ENCODE assay signal across 10 mouse cellular contexts in the genomic region with DNA sequence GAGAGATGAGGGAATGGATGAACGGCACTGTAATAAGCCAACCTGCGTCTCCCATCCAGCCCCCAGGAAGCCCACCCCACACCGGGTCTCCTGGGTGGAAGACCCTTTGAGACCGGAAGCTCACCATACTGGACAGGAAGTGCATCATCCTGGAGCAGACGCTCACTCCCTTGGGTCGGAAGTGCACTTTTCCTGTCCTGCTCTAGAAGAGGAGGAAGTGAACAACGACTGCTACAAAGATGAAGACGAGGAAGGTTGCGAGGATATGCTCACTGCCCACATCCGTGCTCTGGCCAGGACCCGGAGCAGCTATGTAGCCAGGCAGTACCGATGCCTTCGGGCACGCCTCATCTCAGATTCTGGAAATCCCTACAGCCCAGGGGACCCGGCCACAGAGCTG. TPM values are rescaled to one million over a fixed set of nuclear protein-coding genes. Genes with fewer than 3 reads are reported as not detected.
A peak's percentile ranks its signal among the peaks of the same experiment; 100 is the strongest.
DNase-seq lines count a peak whose midpoint lies in the region; ATAC-seq and TF ChIP-seq lines count a peak whose summit lies in the region.
"Had no signal": no experiment of that assay in that cellular context is flagged by ENCODE, and none has a peak within 500 bp of the region (broad histone marks: within the 10 kb centered on the region; RNA-seq: fewer than 3 reads in every experiment).

No protein-coding gene starts in this region.

- no peaks in the 10 kb centered on the region for H3K36me3 ChIP-seq in liver, adult 2 months (ENCODE audit: control insufficient read depth, insufficient read depth, low read length)
- no peaks in the 10 kb centered on the region for H3K36me3 ChIP-seq in intestine, embryonic 14.5 days (ENCODE audit: control insufficient read depth, insufficient read depth, low read length)

- no peaks in the 10 kb centered on the region for H3K27me3 ChIP-seq in liver, adult 2 months (ENCODE audit: control insufficient read depth, insufficient read depth, low read length)
- H3K27me3 ChIP-seq in intestine, embryonic 14.5 days (replicated peaks; ENCODE audit: control insufficient read depth, insufficient read depth, low read length), result no peaks in the 10 kb centered on the region

- peaks cover 3% of the 10 kb centered on the region; the same call in 1 of the 2 replicates for H3K4me1 ChIP-seq in liver, adult 2 months (ENCODE audit: control insufficient read depth, insufficient read depth, low read length)
- H3K4me1 ChIP-seq in intestine, embryonic 14.5 days (replicated peaks; ENCODE audit: control insufficient read depth, insufficient read depth, low read length), result 0 out of 2 replicates have a peak, but pooled peaks cover 7% of the 10 kb centered on the region

- H3K4me3 ChIP-seq in liver, adult 2 months (ENCODE audit: insufficient read depth, low read depth, low read length), result peak overlapping the region; percentile 53
- H3K4me3 ChIP-seq in intestine, embryonic 14.5 days (ENCODE audit: low read depth, low read length), result no peak overlapping the region

- no peak for TF ChIP-seq POLR2A in liver, adult 2 months (IDR thresholded peaks at IDR 0.05; ENCODE audit: extremely low read depth, insufficient read depth, low read length)

- H3K4me2 ChIP-seq in intestine, embryonic 14.5 days (ENCODE audit: low read length), result peak overlapping the region; percentile 13

- DNase-seq in liver, adult 2 months (ENCODE audit: extremely low read depth, low read depth, low spot score), result no peak
- DNase-seq in liver (no peak), R1 (ENCODE audit: low read depth, low spot score) (peak; percentile 82)
- no peak for DNase-seq in intestine, embryonic 14.5 days (ENCODE audit: low spot score)
- DNase-seq in left cerebral cortex, adult 11 months (ENCODE audit: low spot score), result no peak
- DNase-seq in urinary bladder, postnatal 4 days (ENCODE audit: low spot score in 2 of 2), result no peak
- DNase-seq: adrenal gland, postnatal 10 days; right cerebral cortex, postnatal 25 days had no signal

- H3K9me3 ChIP-seq in intestine, embryonic 14.5 days (ENCODE audit: control insufficient read depth, low read length), result no peaks in the 10 kb centered on the region

- H3K9ac ChIP-seq in liver, adult 2 months (ENCODE audit: low read depth, low read length), result 0 out of 2 replicates have a peak overlapping the region, but pooled peaks have one; percentile 7
- no peak overlapping the region for H3K9ac ChIP-seq in intestine, embryonic 14.5 days (ENCODE audit: low read length)

- TF ChIP-seq CTCF in liver, adult 2 months (IDR thresholded peaks at IDR 0.05; ENCODE audit: low read depth, low read length), result no peak

- H3K79me2 ChIP-seq in liver, adult 2 months (ENCODE audit: control insufficient read depth, insufficient read depth, low read length), result no peaks in the 10 kb centered on the region

- WGBS in liver, adult 2 months, result 72% methylated on average over 15 of the region's 15 CpGs
- WGBS in intestine, embryonic 14.5 days, result 74% methylated on average over 15 of the region's 15 CpGs

- peak overlapping the region; percentile 7 for H3K27ac ChIP-seq in liver, adult 2 months (replicated peaks; ENCODE audit: insufficient read depth, low read depth, low read length)
- no peak overlapping the region for H3K27ac ChIP-seq in intestine, embryonic 14.5 days (ENCODE audit: low read depth)

- no peak for ATAC-seq in intestine, embryonic 14.5 days (replicated peaks; ENCODE audit: low FRiP score, low TSS enrichment, low read depth)
- peak; percentile 62 for ATAC-seq in megakaryocyte progenitor cell, adult 5-6 weeks (replicated peaks; ENCODE audit: poor library complexity)
- no peak for ATAC-seq in frontal cortex, adult (ENCODE audit: low TSS enrichment)

RNA-seq across cellular contexts. Expression of a gene that starts 7.1 kb away (rescaled TPM):
- total RNA-seq in liver, adult 2 months (2014; rRNA removed), result 1.4 TPM in 2 replicates
- polyA plus RNA-seq in liver, adult 2 months (2012; rRNA removed), result 1.2 and 1.8 TPM in 2 replicates
- 3.5 and 4.3 TPM in 2 replicates for polyA plus RNA-seq in intestine, embryonic 14.5 days (2014; fragmentation: Nextera tagmentation; extraction: Ambion mirVana)
- total RNA-seq in megakaryocyte progenitor cell, adult 5-6 weeks (2015), result 47.6 and 48.3 TPM in 2 replicates
- 53.9 and 56.3 TPM in 2 replicates for total RNA-seq in megakaryocyte progenitor cell, adult 5-6 weeks (2017)

RNA-seq across cellular contexts. Expression of a gene that starts 12.5 kb away (rescaled TPM):
- 90.1 and 109 TPM in 2 replicates for total RNA-seq in liver, adult 2 months (2014; rRNA removed)
- polyA plus RNA-seq in liver, adult 2 months (2012; rRNA removed), result 81.6 and 109 TPM in 2 replicates
- polyA plus RNA-seq in intestine, embryonic 14.5 days (2014; fragmentation: Nextera tagmentation; extraction: Ambion mirVana), result 232 and 241 TPM in 2 replicates
- 419 and 433 TPM in 2 replicates for total RNA-seq in megakaryocyte progenitor cell, adult 5-6 weeks (2015)
- total RNA-seq in megakaryocyte progenitor cell, adult 5-6 weeks (2017), result 342 and 343 TPM in 2 replicates

RNA-seq across cellular contexts. Expression of a gene that starts 28.5 kb away (rescaled TPM):
- 6.1 and 7.3 TPM in 2 replicates for total RNA-seq in liver, adult 2 months (2014; rRNA removed)
- 39.9 and 46.3 TPM in 2 replicates for polyA plus RNA-seq in liver, adult 2 months (2012; rRNA removed)
- polyA plus RNA-seq in intestine, embryonic 14.5 days (2014; fragmentation: Nextera tagmentation; extraction: Ambion mirVana), result 38.7 and 41.8 TPM in 2 replicates
- total RNA-seq in megakaryocyte progenitor cell, adult 5-6 weeks (2015), result 14.7 and 18.4 TPM in 2 replicates
- total RNA-seq in megakaryocyte progenitor cell, adult 5-6 weeks (2017), result 12.3 and 15.7 TPM in 2 replicates

RNA-seq across cellular contexts. Expression of a gene that starts 29.2 kb away (rescaled TPM):
- total RNA-seq in liver, adult 2 months (2014; rRNA removed), result 636 and 645 TPM in 2 replicates
- polyA plus RNA-seq in liver, adult 2 months (2012; rRNA removed), result 561 and 625 TPM in 2 replicates
- polyA plus RNA-seq in intestine, embryonic 14.5 days (2014; fragmentation: Nextera tagmentation; extraction: Ambion mirVana), result 188 and 194 TPM in 2 replicates
- total RNA-seq in megakaryocyte progenitor cell, adult 5-6 weeks (2015), result 139 and 180 TPM in 2 replicates
- 93.3 and 110 TPM in 2 replicates for total RNA-seq in megakaryocyte progenitor cell, adult 5-6 weeks (2017)

RNA-seq across cellular contexts. Expression of a gene that starts 29.3 kb away (rescaled TPM):
- total RNA-seq in liver, adult 2 months (2014; rRNA removed), result 15.1 and 21.4 TPM in 2 replicates
- 52.9 and 56.7 TPM in 2 replicates for polyA plus RNA-seq in liver, adult 2 months (2012; rRNA removed)
- polyA plus RNA-seq in intestine, embryonic 14.5 days (2014; fragmentation: Nextera tagmentation; extraction: Ambion mirVana), result 56.8 and 60.1 TPM in 2 replicates
- total RNA-seq in megakaryocyte progenitor cell, adult 5-6 weeks (2015), result 41.4 and 47.5 TPM in 2 replicates
- total RNA-seq in megakaryocyte progenitor cell, adult 5-6 weeks (2017), result 19.2 and 21.1 TPM in 2 replicates

Comparison
In these comparisons a context has a peak if more than half of its experiments do, and no peak if none do; other contexts are left out.
1. RNA of a gene that starts 7.1 kb away (total RNA-seq): 47.6 to 56.3 TPM in megakaryocyte progenitor cell, adult 5-6 weeks; 1.4 TPM in liver, adult 2 months; every median in the first group is over 10 times any median in the second.